Mouse (Mus musculus): Measurements from ENCODE around the gene S1pr4.

Gene S1pr4

GRCm38 (mm10) chr10:81500032-81500431, at the start of gene S1pr4:
TSS of gene S1pr4 (minus strand) at chr10:81500132.
- no peak for DNase-seq

- DNase-seq = no peak
Observed at GRCm38 (mm10) chr10:81548944-81549343, 49.0 kb upstream of the S1pr4 start.

- no peak for DNase-seq
Observed at GRCm38 (mm10) chr10:81546788-81547571, 47.0 kb upstream of the S1pr4 start.

- DNase-seq = no peak
Observed at GRCm38 (mm10) chr10:81546332-81546731, 46.4 kb upstream of the S1pr4 start.

GRCm38 (mm10) chr10:81545161-81545747, 45.3 kb upstream of the S1pr4 start, which contains the start of gene Gna11:
TSS of gene Gna11 (minus strand) at chr10:81545190.
- DNase-seq = peak; percentile 100

- no peak for DNase-seq
Observed at GRCm38 (mm10) chr10:81544296-81545160, 44.6 kb upstream of the S1pr4 start.

GRCm38 (mm10) chr10:81543633-81544032, 43.7 kb upstream of the S1pr4 start:
- DNase-seq = no peak

- no peak for DNase-seq
Observed at GRCm38 (mm10) chr10:81542727-81543460, 43.0 kb upstream of the S1pr4 start.

- DNase-seq = peak; percentile 58 to 77
Observed at GRCm38 (mm10) chr10:81541803-81542202, 41.9 kb upstream of the S1pr4 start.

- DNase-seq = no peak
Observed at GRCm38 (mm10) chr10:81541363-81541762, 41.4 kb upstream of the S1pr4 start.

- no peak for DNase-seq
Observed at GRCm38 (mm10) chr10:81538321-81539048, 38.6 kb upstream of the S1pr4 start.

GRCm38 (mm10) chr10:81537429-81537828, 37.5 kb upstream of the S1pr4 start:
- no peak for DNase-seq

GRCm38 (mm10) chr10:81536734-81537133, 36.8 kb upstream of the S1pr4 start:
- peak in 1 of 2 experiments; percentile 46 for DNase-seq

GRCm38 (mm10) chr10:81534826-81535225, 34.9 kb upstream of the S1pr4 start:
- DNase-seq = peak; percentile 25 to 31

GRCm38 (mm10) chr10:81526779-81527178, 26.8 kb upstream of the S1pr4 start:
- DNase-seq = peak; percentile 90 to 91

- no peak for DNase-seq
Observed at GRCm38 (mm10) chr10:81525017-81525694, 25.2 kb upstream of the S1pr4 start.

GRCm38 (mm10) chr10:81524051-81524605, 24.2 kb upstream of the S1pr4 start, which contains the start of gene Gna15:
TSS of gene Gna15 (minus strand) at chr10:81524225.
- no peak for DNase-seq

- peak in 1 of 2 experiments; percentile 28 for DNase-seq
Observed at GRCm38 (mm10) chr10:81523570-81523969, 23.6 kb upstream of the S1pr4 start.

GRCm38 (mm10) chr10:81523142-81523541, 23.2 kb upstream of the S1pr4 start:
- no peak for DNase-seq

GRCm38 (mm10) chr10:81519978-81520365, 20.0 kb upstream of the S1pr4 start:
- DNase-seq = no peak
